Mouse (Mus musculus): ENCODE results near the gene Mex3a.
A peak's percentile ranks its signal among the peaks of the same experiment; 100 is the strongest.

Mex3a gene

GRCm38 (mm10) chr3:88505081-88505480, 27.1 kb upstream of the Mex3a start:
- DNase-seq (ENCODE audit: low spot score in 2 of 2) = no peak

- no peak for DNase-seq (ENCODE audit: low spot score in 2 of 2)
These were observed 26.4 kb upstream of the Mex3a start for GRCm38 (mm10) chr3:88505765-88506164.

GRCm38 (mm10) chr3:88509250-88509649, 22.9 kb upstream of the Mex3a start:
- no peak for DNase-seq (ENCODE audit: low spot score in 2 of 2)

- DNase-seq (ENCODE audit: low spot score in 2 of 2) = peak; percentile 61 to 86
These were observed 22.3 kb upstream of the Mex3a start, which contains the start of gene Lmna for GRCm38 (mm10) chr3:88509692-88510420. Lmna (minus strand) TSS chr3:88509956.

GRCm38 (mm10) chr3:88510421-88511289, 21.5 kb upstream of the Mex3a start:
- DNase-seq (ENCODE audit: low spot score in 2 of 2) = no peak

GRCm38 (mm10) chr3:88511559-88511958, 20.6 kb upstream of the Mex3a start:
- no peak for DNase-seq (ENCODE audit: low spot score in 2 of 2)

GRCm38 (mm10) chr3:88512141-88512895, 19.9 kb upstream of the Mex3a start:
- DNase-seq (ENCODE audit: low spot score in 2 of 2) = no peak

GRCm38 (mm10) chr3:88512896-88513545, 19.2 kb upstream of the Mex3a start:
- DNase-seq (ENCODE audit: low spot score in 2 of 2) = no peak

- no peak for DNase-seq (ENCODE audit: low spot score in 2 of 2)
These were observed 18.6 kb upstream of the Mex3a start for GRCm38 (mm10) chr3:88513546-88514115.

GRCm38 (mm10) chr3:88514231-88515094, 17.7 kb upstream of the Mex3a start:
- no peak for DNase-seq (ENCODE audit: low spot score in 2 of 2)

GRCm38 (mm10) chr3:88515095-88515386, 17.2 kb upstream of the Mex3a start:
- DNase-seq (ENCODE audit: low spot score in 2 of 2) = no peak

- no peak for DNase-seq (ENCODE audit: low spot score in 2 of 2)
These were observed 15.8 kb upstream of the Mex3a start for GRCm38 (mm10) chr3:88516407-88516806.

- no peak for DNase-seq (ENCODE audit: low spot score in 2 of 2)
These were observed 13.8 kb upstream of the Mex3a start for GRCm38 (mm10) chr3:88518411-88518810.

GRCm38 (mm10) chr3:88520078-88520477, 12.1 kb upstream of the Mex3a start:
- no peak for DNase-seq (ENCODE audit: low spot score in 2 of 2)

GRCm38 (mm10) chr3:88521156-88521555, 11.0 kb upstream of the Mex3a start:
- DNase-seq (ENCODE audit: low spot score in 2 of 2) = no peak

GRCm38 (mm10) chr3:88521803-88522331, 10.3 kb upstream of the Mex3a start:
- DNase-seq (ENCODE audit: low spot score in 2 of 2) = peak; percentile 68 to 82

GRCm38 (mm10) chr3:88523027-88523426, 9.2 kb upstream of the Mex3a start:
- no peak for DNase-seq (ENCODE audit: low spot score in 2 of 2)

- DNase-seq (ENCODE audit: low spot score in 2 of 2) = no peak
These were observed 7.2 kb upstream of the Mex3a start for GRCm38 (mm10) chr3:88525021-88525420.

- peak; percentile 70 to 89 for DNase-seq (ENCODE audit: low spot score in 2 of 2)
These were observed 5.8 kb upstream of the Mex3a start for GRCm38 (mm10) chr3:88526157-88527131.

All from spleen, postnatal 10 days (tissue).